Mouse (Mus musculus): Measurements from ENCODE around the gene Zmiz1.
A peak's percentile ranks its signal among the peaks of the same experiment; 100 is the strongest.

Gene Zmiz1

DNA sequence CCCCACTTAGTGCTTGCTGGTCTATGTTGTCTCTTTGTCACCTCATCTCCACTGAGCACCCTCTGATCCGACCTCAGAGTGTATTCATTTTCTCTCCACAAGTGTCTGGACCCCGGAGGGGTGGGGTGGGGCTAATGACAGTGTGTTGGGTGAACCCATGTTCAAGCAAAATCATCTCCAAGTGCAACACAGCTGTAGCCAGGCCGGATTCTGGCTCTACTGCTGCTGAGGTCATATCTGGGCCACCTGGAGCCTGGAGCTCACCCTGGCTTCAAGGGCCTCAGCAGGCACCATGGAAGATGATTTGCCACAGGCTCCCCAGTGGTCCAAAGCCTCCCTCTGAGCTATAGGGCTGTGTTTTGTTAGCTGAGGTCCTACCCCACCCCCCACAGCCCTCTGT, 52.6 kb downstream of the Zmiz1 start:
- DNase-seq (ENCODE audit: low read depth, low spot score) = no peak

GRCm38 (mm10) chr14:25511967-25512366, 53.0 kb downstream of the Zmiz1 start:
- no peak for DNase-seq (ENCODE audit: low read depth, low spot score)

GRCm38 (mm10) chr14:25512803-25513202, 53.8 kb downstream of the Zmiz1 start:
- DNase-seq (ENCODE audit: low read depth, low spot score) = no peak

DNA sequence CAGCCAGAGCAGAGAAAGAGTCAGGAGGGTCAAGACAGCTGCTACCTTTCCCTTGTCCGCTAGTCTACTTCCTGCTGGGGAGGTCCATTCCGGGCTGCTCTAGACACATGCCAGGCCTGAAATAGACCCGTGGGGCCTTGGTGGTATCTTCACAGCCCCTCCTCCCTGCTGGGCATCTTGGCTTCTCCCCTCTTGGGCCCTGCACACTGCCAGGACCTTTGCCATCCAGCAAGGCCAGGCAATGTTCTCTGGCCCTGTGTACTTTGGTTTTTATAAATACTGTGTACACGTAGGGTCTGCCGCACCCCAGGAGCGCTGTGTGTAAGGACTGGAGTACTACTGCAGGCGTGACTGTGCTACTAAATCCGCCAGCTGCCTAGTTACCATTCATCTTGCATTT, 54.5 kb downstream of the Zmiz1 start:
- DNase-seq (ENCODE audit: low read depth, low spot score) = no peak

GRCm38 (mm10) chr14:25514943-25515512, 56.0 kb downstream of the Zmiz1 start:
- DNase-seq (ENCODE audit: low read depth, low spot score) = no peak

DNA sequence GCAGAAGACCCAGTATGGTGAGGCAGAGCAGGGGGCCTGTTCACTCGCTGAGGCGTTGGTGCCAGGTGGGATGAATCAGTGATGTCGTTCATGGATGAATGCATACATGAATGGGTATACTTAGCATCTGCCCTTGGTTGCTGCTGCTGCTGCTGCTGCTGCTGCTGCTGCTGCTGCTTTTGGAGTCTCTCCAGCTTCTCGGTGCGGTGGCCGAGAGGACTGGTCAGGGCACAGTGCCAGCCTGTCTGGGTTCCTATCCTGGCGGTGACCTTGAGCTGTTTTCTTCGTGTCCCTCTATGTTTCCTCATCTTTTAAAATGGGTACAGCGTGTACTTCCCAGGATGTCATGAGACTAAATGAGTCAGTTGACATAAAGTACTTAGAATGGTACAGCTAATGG, 56.9 kb downstream of the Zmiz1 start:
- no peak for DNase-seq (ENCODE audit: low read depth, low spot score)

DNA sequence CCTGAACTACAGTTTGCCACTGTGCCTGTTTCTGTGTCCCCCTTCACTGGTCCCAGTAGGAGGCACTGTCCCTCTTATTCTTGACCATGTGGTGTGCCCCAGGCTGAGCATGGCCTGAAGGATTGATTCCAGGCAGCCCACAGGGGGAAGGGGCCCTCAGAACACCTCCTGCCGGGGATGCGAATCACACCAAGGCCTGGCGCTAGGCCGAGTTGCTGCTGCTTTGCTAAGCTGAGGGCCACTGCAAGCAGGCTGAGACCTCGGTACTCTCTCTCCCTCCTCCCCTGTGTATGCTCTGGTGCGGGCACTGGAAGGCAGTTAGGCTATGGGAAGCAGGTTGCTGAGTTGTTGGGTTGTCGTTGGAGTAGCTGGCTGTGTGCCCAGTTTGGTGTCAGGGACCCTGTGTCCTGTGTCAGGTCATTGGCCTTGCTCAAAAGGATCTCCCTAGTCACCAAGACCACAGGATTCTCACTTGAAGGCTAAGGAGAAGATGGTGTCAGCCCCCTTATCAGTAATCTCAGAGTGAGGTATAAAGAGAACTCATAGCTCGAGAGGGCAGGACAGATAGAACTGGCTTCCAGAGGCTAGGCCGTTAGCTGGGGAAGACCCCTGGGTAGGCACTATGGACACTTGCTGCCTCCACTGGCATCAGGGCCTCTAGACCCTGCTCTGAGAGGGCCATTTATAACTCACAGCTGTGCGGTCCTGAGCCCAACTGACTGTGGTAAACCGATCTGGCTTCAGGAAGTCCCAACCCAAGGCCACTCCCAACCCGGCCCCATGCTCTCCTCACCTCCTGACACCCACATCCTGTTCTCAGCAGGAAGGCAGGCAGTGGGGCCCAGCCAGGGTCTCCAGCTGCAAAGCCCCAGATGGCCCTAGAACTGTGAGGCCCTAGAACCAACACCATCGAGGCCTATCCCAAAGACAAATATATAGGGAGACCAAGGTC, 57.9 kb downstream of the Zmiz1 start:
- DNase-seq (ENCODE audit: low read depth, low spot score) = peak; percentile 85

DNA sequence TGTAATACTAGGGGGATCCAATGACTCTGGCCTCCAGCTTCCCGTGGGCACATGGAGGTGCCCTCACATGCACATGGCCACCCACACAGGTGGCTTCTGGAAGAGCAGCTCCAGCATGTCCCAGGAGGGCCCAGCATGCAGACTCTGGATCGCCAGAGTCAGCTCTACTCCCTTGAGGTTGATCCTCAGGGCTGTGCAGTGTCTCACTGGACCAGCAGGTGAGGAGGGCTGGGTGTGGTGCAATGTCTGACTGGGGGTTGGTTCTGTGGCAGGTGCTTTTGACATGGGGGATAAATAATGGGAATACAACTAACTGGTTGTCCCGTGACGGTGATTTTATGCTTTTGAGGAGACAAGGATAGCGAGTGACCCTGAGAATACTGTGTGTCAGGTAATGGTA, 59.7 kb downstream of the Zmiz1 start:
- DNase-seq (ENCODE audit: low read depth, low spot score) = no peak

DNA sequence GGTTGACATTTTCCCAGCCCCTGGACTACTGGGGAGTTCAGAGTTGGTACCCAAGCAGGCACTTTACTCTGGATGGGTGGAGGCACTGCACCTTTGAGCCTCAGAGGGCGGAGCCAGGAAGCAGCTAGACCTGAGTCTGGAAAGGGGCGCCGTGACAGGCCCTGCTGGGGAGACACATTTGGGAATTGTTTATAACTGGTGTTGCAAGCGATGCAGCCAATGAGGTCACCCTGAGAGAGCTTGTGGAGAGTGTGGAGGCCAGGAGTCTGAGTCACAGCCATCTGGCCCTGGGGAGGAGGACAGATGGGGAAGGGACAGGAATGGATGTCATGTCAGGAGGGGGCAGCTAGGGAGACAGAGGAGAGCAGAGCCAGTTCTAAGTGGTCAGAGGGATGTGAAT, 60.7 kb downstream of the Zmiz1 start:
- no peak for DNase-seq (ENCODE audit: low read depth, low spot score)

GRCm38 (mm10) chr14:25520589-25520988, 61.6 kb downstream of the Zmiz1 start:
- DNase-seq (ENCODE audit: low read depth, low spot score) = no peak

DNA sequence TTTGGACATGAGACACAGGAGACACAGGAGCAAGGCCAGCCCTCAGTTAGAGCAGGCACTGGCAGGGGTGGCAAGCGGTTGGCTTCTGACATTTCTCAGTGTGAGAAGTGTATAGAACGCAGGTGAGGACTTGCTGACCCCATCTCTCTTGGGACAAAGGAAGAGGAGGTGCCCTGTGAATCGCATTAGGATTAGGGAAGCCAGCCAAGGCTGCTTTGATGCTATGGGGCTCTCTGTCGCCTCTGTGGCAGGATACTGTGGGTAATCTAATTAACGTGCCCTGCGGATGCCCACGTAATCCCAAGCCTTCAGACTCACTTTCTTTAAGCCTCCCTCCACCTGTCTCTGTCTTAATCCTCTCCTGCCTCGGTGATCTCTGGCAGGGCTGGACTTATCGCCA, 62.0 kb downstream of the Zmiz1 start:
- peak; percentile 39 for DNase-seq (ENCODE audit: low read depth, low spot score)

- no peak for DNase-seq (ENCODE audit: low read depth, low spot score)
Measured at GRCm38 (mm10) chr14:25521500-25521899, 62.5 kb downstream of the Zmiz1 start.

DNA sequence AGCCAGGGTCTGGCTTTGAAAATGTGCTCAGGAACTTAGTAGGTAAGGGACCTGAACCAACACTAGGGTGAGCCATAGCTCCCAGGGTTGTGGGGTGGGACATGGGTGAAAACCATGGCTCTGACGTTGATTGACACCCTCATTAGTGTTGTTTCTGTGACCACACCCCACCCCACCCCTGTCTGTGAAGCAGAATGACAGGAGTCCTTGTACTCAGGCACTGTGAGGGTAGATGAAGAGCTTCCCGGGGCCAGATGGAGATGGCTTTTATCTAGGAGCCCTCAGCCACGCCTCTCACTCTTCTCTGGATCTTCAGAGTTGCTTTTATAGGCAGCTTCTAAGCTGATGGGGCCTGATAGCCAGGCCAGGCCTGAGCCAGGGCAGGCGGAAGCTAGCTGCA, 63.4 kb downstream of the Zmiz1 start:
- DNase-seq (ENCODE audit: low read depth, low spot score) = peak; percentile 52

DNA sequence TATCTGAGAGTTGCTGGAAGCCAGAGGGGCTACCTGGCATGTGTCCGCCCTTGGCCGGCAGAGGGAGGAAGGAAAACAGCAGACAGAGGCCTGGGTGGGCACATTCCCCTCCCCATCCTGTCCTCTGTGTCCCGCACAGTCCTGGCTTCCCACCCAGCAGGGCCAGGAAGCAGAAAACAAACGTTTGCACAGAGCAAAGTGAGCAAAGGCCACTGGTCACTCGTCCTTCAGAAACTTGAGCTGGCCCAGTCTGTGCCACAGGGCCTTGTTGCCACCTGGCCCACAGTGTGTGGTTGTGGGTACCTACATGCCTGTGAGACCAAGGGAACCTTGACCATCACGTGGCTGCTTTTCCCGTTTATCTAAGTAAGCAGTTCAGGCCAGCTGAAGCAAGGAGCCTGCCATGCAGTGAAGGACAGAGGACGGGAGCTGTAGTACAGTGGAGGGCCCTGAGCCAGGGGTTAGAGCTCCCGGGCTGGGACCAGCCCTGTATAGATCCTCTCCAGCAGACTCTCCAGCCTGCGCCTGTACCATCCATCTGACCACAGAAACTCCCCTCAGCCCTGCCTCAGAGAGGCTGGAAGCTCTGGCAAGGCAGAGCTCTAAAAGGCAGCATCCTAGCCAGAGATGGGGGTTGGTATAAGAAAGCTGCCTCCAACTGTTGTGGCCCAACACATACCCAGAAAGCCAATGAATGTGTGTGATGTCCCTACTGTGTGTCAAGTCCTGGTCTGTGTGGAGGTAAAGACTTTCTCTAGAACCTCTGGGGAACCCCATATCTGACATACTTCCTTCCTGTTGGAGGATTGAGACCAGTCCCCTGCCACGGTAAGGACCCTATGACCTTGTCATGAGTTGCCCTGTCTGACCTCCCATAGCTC, 64.5 kb downstream of the Zmiz1 start:
- peak; percentile 31 for DNase-seq (ENCODE audit: low read depth, low spot score)

- no peak for DNase-seq (ENCODE audit: low read depth, low spot score)
Measured at GRCm38 (mm10) chr14:25524111-25524495, 65.1 kb downstream of the Zmiz1 start.

DNA sequence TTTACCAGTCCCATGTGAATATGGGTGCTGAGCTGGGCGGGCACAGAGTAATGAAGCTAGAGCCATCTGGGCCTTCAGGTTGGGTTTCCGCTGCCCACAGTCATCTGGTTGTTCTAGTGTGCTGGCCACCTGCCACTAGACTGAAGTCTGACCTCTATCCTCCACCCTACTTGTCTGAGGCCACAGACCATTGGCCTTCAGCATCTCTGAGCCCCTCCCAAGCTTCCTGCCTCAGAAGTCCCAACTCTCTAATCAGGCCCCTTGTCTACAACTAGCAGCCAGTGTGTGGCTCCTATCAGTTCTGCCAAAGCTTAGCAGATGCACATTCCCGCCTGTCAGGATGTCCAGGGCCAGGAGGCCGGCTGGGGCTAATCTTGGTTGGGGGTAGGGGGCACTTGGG, 65.9 kb downstream of the Zmiz1 start:
- DNase-seq (ENCODE audit: low read depth, low spot score) = no peak

- no peak for DNase-seq (ENCODE audit: low read depth, low spot score)
Measured at GRCm38 (mm10) chr14:25525729-25526128, 66.7 kb downstream of the Zmiz1 start.

DNA sequence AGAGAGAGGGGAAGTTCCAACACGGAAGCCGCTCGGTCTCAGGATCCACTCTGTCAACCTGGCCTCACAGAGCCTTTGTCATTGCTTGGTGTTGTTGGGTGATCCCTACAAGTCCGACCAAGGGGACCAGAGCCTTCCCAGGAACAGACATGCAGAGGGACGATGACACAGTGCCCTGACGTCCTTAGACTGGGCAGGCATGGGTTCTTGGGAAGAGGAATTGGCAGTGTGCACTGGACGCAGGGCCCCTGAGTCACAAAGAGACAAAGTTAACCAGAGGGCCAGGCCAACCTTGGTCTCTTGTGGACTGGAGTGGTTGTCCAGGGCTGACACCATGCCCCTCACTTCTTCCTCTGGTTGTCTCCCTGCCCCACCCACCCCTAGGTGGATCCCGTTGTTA, 67.9 kb downstream of the Zmiz1 start:
- peak; percentile 29 for DNase-seq (ENCODE audit: low read depth, low spot score)

DNA sequence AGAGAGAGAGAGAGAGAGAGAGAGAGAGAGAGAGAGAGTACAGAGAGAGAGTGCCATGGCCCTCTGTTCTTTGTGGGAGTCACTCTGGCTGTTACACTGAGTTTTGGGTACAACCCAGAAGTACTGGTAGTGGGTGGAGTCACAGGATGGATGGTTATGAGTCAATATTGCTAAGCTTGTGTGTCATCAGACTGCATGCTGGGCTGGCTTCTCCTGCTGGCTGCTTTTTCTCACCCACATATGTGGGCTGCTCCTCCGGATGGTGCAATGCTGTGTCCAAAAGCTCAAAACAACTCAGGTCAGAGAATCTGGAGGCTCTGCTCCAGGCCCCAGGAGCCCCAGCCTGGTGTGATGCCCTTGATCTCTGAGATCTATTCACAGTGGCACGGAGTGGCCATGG, 68.3 kb downstream of the Zmiz1 start:
- peak; percentile 85 for DNase-seq (ENCODE audit: low read depth, low spot score)

- no peak for DNase-seq (ENCODE audit: low read depth, low spot score)
Measured at GRCm38 (mm10) chr14:25530342-25530741, 71.4 kb downstream of the Zmiz1 start.

GRCm38 (mm10) chr14:25530815-25531214, 71.8 kb downstream of the Zmiz1 start:
- no peak for DNase-seq (ENCODE audit: low read depth, low spot score)

GRCm38 (mm10) chr14:25533010-25533409, 74.0 kb downstream of the Zmiz1 start:
- no peak for DNase-seq (ENCODE audit: low read depth, low spot score)
